Mouse (Mus musculus) mouse trophoblast stem cell (cell line): Measurements from ENCODE around the gene Lrp1.

ENCODE experiments used
- in situ Hi-C, 2 experiments: fragments of 300-500 bp; cut with MseI, MboI; formaldehyde crosslinking; loops; 2 replicates in 1 of 2; 3 replicates in 1 of 2; pipeline ENCODE4 v1.15.1; 2025

The Lrp1 gene

DNA sequence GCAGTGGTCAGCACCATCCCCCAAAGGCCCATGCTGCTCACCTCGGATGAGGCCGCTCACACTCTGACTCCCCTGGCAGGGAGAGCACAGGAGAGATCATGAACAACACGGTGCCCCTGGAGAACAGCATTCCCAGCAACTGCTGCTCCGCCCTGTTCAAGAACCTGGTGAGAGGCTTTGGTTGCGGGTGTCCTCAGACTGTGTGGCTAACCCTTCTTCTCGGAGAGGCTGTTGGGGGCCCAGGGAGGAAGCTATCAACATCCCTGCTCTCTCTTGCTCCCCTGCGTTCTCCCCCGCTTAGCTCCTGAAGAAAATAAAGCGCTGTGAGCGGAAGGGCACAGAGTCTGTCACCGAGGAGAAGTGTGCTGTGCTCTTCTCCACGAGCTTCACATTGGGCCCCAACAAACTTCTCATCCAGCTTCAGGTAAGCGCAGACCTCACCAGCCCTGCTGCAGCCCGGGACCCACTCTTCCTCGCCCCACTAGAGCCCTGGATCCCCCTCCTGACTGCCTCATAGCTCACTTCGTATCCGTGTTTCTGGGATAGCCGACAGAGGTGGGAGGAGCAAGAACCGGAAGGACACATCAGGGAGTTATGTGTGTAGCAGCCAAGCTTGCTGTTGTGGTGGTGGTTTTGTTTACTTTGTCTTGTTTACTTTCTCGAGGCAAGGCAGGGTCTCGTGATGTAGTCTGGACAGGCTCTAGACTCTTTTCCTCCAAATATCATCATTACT is 32.1 kb upstream of the Lrp1 start:
- in situ Hi-C loops = no loop called here

- in situ Hi-C loops = no loop called here
Measured at GRCm38 (mm10) chr10:127645791-127646190, 24.8 kb upstream of the Lrp1 start.

GRCm38 (mm10) chr10:127643553-127644238 is 22.7 kb upstream of the Lrp1 start:
- in situ Hi-C loops = loop anchor here in 1 of 2 experiments (5.0 kb wide), 1 partner anchor 89 kb away; no protein-coding TSS in a partner anchor

GRCm38 (mm10) chr10:127642772-127643552 is 22.0 kb upstream of the Lrp1 start, which contains the start of gene Stat6:
Gene Stat6 (plus strand): TSS chr10:127642986.
- in situ Hi-C loops = loop anchor here in 1 of 2 experiments (5.0 kb wide), 1 partner anchor 89 kb away; no protein-coding TSS in a partner anchor

DNA sequence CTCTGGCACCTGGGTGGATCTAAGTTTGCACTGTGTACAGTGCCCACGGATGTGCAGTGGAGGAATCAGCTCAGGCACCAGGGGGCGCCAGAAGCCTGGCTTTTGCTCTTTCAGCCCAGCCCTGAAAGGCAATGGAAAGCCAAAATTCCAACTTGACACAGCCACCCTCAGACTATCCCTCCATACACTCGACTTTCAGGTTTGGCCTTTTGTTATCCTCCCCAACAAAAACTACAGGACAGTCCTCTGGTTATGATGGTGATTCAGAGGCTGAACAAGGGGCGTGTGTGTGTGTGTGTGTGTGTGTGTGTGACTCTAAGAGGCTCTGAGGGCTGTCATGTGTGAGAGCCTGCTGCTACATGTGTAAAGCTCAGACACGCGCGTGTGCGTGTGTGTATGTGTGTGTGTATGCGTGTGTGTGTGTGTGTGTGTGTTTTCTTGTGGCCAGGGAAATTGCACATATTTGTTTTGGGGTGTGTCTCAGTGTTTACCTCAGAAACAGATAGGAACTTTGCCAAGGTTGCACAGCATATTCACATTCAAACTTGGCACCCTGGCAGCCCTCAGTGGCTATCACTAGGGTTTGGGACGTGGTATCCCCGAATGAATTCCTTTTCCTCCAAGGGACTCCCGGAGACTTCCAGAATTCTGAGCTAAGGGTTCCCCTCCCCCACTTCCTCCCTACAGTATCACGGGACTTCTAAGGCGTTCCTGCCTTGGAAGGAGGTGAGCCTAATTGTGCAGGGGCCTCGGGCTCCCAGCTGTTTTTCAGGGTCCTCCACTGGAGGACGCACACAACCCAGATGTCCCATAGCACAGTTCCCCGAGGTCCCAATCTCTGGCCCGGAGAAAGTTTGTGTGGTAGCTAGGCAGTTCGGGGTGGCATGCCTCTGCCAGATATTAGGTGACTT is 21.2 kb upstream of the Lrp1 start:
- in situ Hi-C loops = loop anchor here in 1 of 2 experiments (5.0 kb wide), 1 partner anchor 90 kb away; no protein-coding TSS in a partner anchor

DNA sequence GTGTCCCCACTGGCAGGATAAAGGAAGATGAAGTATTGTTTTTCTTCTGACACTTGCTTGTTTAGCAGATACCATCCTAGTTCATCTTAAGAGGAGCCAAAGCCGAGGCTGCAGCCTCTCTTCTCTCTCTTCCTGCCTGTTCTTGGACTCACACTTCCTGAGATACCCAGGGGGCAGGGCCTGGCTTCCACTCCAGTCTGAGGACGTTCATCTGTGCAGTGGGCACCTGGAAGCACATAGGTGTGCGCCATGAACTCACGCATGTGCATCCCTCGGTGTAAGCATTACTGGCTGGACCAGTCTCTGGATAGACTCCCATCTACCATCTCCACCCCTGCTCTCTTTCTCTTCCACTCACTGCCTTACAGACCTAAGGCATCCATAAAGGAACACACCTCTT is 19.5 kb upstream of the Lrp1 start:
- in situ Hi-C loops = loop anchor here in 1 of 2 experiments (5.0 kb wide), 1 partner anchor 92 kb away; no protein-coding TSS in a partner anchor

- in situ Hi-C loops = no loop called here
Measured at GRCm38 (mm10) chr10:127632668-127633271, 11.8 kb upstream of the Lrp1 start.

- in situ Hi-C loops = no loop called here
Measured at GRCm38 (mm10) chr10:127631261-127632214, 10.6 kb upstream of the Lrp1 start.

GRCm38 (mm10) chr10:127626433-127626832 is 5.5 kb upstream of the Lrp1 start:
- in situ Hi-C loops = loop anchor here in 1 of 2 experiments (10.0 kb wide), 1 partner anchor 52 kb away; no protein-coding TSS in a partner anchor

GRCm38 (mm10) chr10:127623439-127624216 is 2.7 kb upstream of the Lrp1 start:
- in situ Hi-C loops = loop anchor here in 1 of 2 experiments (10.0 kb wide), 1 partner anchor 49 kb away; no protein-coding TSS in a partner anchor

GRCm38 (mm10) chr10:127622661-127623060 is 1.7 kb upstream of the Lrp1 start:
- in situ Hi-C loops = loop anchor here in 1 of 2 experiments (10.0 kb wide), 1 partner anchor 48 kb away; no protein-coding TSS in a partner anchor

DNA sequence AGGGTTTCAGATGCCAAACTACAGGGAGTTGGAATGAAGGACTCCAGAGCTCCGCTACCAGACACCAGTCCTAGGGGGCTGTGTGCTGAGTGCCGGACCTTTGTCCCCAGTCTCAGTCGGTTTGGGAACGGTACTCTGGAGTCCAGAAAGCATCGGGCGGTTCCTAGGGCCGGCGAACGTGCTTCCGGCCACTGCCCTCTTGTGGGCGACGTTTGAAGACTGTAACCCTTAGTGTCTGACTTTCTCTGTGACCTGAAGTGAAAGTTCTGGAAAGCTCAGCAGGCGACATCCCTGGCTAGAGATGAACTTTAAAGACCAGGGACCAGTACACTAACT is 1.1 kb upstream of the Lrp1 start:
- in situ Hi-C loops = loop anchor here in 1 of 2 experiments (10.0 kb wide), 1 partner anchor 47 kb away; no protein-coding TSS in a partner anchor

DNA sequence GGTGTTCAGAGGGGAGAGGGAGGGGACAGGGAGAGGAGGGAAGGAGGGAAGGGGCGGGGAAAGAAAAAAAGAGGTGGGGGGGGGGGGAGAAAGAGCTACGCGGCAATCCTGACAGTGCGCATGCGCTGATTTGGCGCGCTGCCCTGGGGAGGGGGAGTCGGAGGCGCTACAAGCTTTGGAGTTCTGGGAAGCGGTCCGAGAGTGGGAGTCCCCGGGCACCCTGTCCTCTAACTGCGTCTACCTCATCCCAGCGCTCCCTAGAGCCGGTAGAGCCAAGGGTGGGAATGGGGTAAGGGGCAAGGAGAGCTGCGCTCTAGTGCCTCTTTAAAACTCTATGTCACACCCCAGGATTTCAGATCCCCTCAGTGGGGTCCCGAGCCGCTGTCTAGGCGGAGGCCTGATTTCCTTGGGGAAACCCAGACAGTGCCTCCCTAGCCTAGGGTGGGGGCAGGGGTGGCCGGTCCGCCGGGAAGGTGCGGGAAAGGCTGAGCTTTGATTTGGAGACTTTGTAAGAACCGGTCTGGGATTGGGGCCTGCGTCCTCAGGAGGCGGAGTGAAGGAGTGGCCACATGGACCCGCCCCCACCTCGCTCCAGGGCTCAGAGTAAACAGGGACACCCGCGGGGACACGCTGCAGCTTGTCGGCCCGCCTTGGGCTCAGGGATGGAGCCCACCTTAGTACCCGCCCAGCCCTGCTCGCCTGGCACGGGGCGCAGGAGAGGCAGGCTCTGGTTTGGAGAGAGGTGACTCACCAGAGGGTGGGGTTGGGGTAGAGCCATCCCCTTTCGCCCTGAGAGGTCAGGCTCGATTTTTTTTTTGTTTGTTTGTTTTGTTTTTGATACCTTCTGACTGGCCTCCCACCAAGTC is 476 bp upstream of the Lrp1 start:
- in situ Hi-C loops = loop anchor here in 1 of 2 experiments (10.0 kb wide), 1 partner anchor 47 kb away; no protein-coding TSS in a partner anchor

DNA sequence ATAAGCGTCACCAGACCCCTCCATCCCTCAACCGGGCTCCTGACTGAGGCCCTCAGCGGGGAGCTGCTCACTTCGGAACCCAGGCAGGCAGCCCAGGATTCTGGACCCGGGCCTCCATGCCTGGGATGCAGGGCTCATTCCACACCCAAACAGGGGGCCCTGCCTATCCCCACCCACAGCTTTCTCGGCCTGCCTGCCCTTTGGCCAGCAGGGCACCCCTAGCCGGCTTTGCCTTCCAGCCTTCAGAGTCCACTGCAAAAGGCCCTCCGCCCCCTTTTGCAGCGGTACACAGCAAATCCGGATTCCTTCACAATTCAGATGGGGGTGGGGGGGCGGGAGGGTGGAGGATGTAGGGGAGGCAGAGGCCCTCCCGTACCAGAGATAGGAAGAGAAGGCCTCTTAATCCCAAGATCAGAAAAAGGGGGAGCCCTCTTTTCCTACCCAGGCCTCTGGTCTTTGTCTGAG is 975 bp downstream of the Lrp1 start:
- in situ Hi-C loops = loop anchor here in 1 of 2 experiments (10.0 kb wide), 1 partner anchor 45 kb away; no protein-coding TSS in a partner anchor

DNA sequence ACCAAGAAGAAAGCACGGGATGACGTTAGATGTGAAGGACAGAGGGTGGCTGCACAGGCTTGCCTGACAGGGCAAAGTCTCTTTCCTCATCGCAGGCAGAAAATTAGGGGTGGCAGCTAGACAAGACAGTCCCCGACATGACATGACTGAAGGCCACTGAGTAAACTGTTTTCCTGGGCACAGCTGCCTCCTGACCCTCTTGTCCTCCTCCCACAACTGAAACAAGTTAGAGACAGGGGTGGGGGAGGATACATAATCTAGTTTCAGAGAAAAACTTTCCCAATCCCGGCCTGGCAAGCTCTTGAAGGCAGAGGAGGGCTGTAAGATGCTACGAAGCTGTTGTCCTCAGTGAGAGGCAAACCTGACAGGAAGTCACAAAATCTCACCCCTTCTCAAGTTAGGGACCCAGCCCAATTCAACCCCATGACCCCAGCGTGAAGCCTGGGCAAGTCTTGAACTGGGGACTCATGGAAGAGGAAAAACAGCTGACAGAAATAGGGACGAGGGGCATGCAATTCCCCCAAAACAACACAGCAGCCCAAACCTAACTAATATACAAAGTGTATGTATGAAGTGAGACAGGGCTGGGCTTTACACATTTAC is 1.7 kb downstream of the Lrp1 start:
- in situ Hi-C loops = no loop called here

- in situ Hi-C loops = no loop called here
Measured at GRCm38 (mm10) chr10:127618173-127618572, 2.8 kb downstream of the Lrp1 start.

GRCm38 (mm10) chr10:127617294-127617693 is 3.7 kb downstream of the Lrp1 start:
- in situ Hi-C loops = no loop called here
